Mouse (Mus musculus) kidney, adult 2 months (tissue): Measurements from ENCODE around the gene Rcor2. TPM values are rescaled to one million over a fixed set of nuclear protein-coding genes. Genes with fewer than 3 reads are reported as not detected.
A peak's percentile ranks its signal among the peaks of the same experiment; 100 is the strongest.

ENCODE experiments used
- DNase-seq: peaks from one replicate; pipeline ENCODE4 v3.0.0; 2021
- H3K27ac ChIP-seq: fragments of 200-500 bp; 2 replicates; pipeline ENCODE4 v1.5.1; 2012; ENCODE audit warnings: low read depth, low read length, control low read depth, inconsistent platforms; ENCODE audit not compliant: insufficient read depth
- H3K27me3 ChIP-seq: fragments of 200-500 bp; replicated peaks from 2 replicates; pipeline ENCODE4 v1.6.1; 2012; ENCODE audit warnings: mild to moderate bottlenecking, moderate library complexity, low read length, inconsistent platforms; ENCODE audit not compliant: control insufficient read depth, insufficient read depth
- H3K36me3 ChIP-seq: fragments of 200-500 bp; 2 replicates; pipeline ENCODE4 v1.6.1; 2012; ENCODE audit warnings: mild to moderate bottlenecking, moderate library complexity, low read length, inconsistent platforms; ENCODE audit not compliant: control insufficient read depth, insufficient read depth
- H3K4me1 ChIP-seq: fragments of 200-500 bp; 2 replicates; pipeline ENCODE4 v1.6.1; 2011; ENCODE audit warnings: low read length; ENCODE audit not compliant: control insufficient read depth, insufficient read depth
- H3K4me3 ChIP-seq: fragments of 200-500 bp; 2 replicates; pipeline ENCODE4 v1.5.1; 2011; ENCODE audit warnings: mild to moderate bottlenecking, low read depth, low read length, control low read depth; ENCODE audit not compliant: insufficient read depth
- CTCF ChIP-seq: fragments of 200-500 bp; conservative IDR thresholded peaks from 2 replicates; pipeline ENCODE4 v1.5.1; 2011; ENCODE audit warnings: low read depth, mild to moderate bottlenecking, control low read depth, low read length, moderate library complexity, mixed read lengths; ENCODE audit not compliant: insufficient read depth, insufficient read length
- POLR2A ChIP-seq: fragments of 200-500 bp; IDR thresholded peaks from one replicate; pipeline ENCODE4 v1.6.1; 2011; ENCODE audit warnings: low read depth, low read length, control low read depth
- whole genome bisulfite sequencing: fragments of 180-500 bp; shearing (Covaris S2); methylation state at CpG from one replicate; pipeline ENCODE4 v1.1.7; 2018; 5-methylcytosine and 5-hydroxymethylcytosine counted together
- polyA plus RNA-seq: library from polyadenylated mRNA; depleted of rRNA; stranded (reverse); fragments of >200 nt; gene quantifications from 2 replicates; pipeline ENCODE4 v1.2.3, GENCODE M21; 2012; rRNA removed

Rcor2 gene
- 1.5 and 1.8 TPM in 2 replicates for polyA plus RNA-seq

GRCm38 (mm10) chr19:7267091-7267741 lies at the start of gene Rcor2:
Rcor2 (plus strand) TSS chr19:7267325.
- peak; percentile 80 for DNase-seq
- no peak within 1 kb of the TSS; the same call in 1 of the 2 replicates for H3K27ac ChIP-seq
- WGBS, result 13% methylated on average over 28 of the region's 28 CpGs
- no peaks in the 10 kb centered on the region for H3K36me3 ChIP-seq
- no peaks in the 10 kb centered on the region for H3K27me3 ChIP-seq
- no peak for TF ChIP-seq POLR2A
- no peak for TF ChIP-seq CTCF
- H3K4me3 ChIP-seq, result peak within 1 kb of the TSS; percentile 70
- H3K4me1 ChIP-seq, result peaks cover 6% of the 10 kb centered on the region; the same call in 1 of the 2 replicates

GRCm38 (mm10) chr19:7217926-7218267 lies 49.2 kb upstream of the Rcor2 start:
- no peak for DNase-seq
- Histone ChIP-seq H3K4me1 (peaks cover 26% of the 10 kb centered on the region), H3K36me3 (peaks cover 3% of the 10 kb centered on the region; the same call in 1 of the 2 replicates), H3K27me3 (no peaks in the 10 kb centered on the region), H3K4me3 (no peak overlapping the region), H3K27ac (no peak overlapping the region)
- 7% methylated on average over 6 of the region's 6 CpGs for WGBS
- TF ChIP-seq POLR2A (no peak), CTCF (no peak)

GRCm38 (mm10) chr19:7218753-7219152 lies 48.4 kb upstream of the Rcor2 start:
- no peaks in the 10 kb centered on the region for H3K27me3 ChIP-seq
- H3K36me3 ChIP-seq, result peaks cover 3% of the 10 kb centered on the region; the same call in 1 of the 2 replicates
- whole genome bisulfite sequencing, result 95% methylated on average over 5 of the region's 5 CpGs

GRCm38 (mm10) chr19:7222196-7222595 lies 44.9 kb upstream of the Rcor2 start:
- 86% methylated on average over 6 of the region's 6 CpGs for WGBS
- H3K4me3 ChIP-seq, result no peak overlapping the region
- H3K27me3 ChIP-seq, result no peaks in the 10 kb centered on the region
- H3K36me3 ChIP-seq, result no peaks in the 10 kb centered on the region
- no peak for DNase-seq
- peaks cover 32% of the 10 kb centered on the region for H3K4me1 ChIP-seq
- no peak for TF ChIP-seq CTCF
- no peak for TF ChIP-seq POLR2A
- H3K27ac ChIP-seq, result no peak overlapping the region

More at GRCm38 (mm10) chr19:7218753-7219152, 48.4 kb upstream of the Rcor2 start:
- H3K4me1 ChIP-seq, result peaks cover 26% of the 10 kb centered on the region
- H3K27ac ChIP-seq, result no peak overlapping the region
- no peak overlapping the region for H3K4me3 ChIP-seq
- no peak for TF ChIP-seq POLR2A
- no peak for DNase-seq

GRCm38 (mm10) chr19:7223488-7223887 lies 43.6 kb upstream of the Rcor2 start:
- Histone ChIP-seq H3K4me1 (peaks cover 33% of the 10 kb centered on the region), H3K36me3 (no peaks in the 10 kb centered on the region), H3K27me3 (no peaks in the 10 kb centered on the region), H3K27ac (no peak overlapping the region), H3K4me3 (no peak overlapping the region)
- DNase-seq, result no peak
- TF ChIP-seq POLR2A (no peak), CTCF (no peak; the same call in 1 of the 2 replicates)

GRCm38 (mm10) chr19:7224253-7224652 lies 42.9 kb upstream of the Rcor2 start:
- H3K27ac ChIP-seq, result no peak overlapping the region
- peak; percentile 54 for DNase-seq
- no peaks in the 10 kb centered on the region for H3K36me3 ChIP-seq
- WGBS, result 83% methylated on average over 3 of the region's 3 CpGs
- peaks cover 33% of the 10 kb centered on the region for H3K4me1 ChIP-seq
- H3K27me3 ChIP-seq, result no peaks in the 10 kb centered on the region
- no peak for TF ChIP-seq CTCF
- TF ChIP-seq POLR2A, result no peak
- no peak overlapping the region for H3K4me3 ChIP-seq

GRCm38 (mm10) chr19:7225096-7225690 lies 41.9 kb upstream of the Rcor2 start:
- H3K36me3 ChIP-seq, result no peaks in the 10 kb centered on the region
- H3K4me1 ChIP-seq, result peaks cover 33% of the 10 kb centered on the region
- WGBS, result 47% methylated on average over 9 of the region's 9 CpGs
- H3K27me3 ChIP-seq, result no peaks in the 10 kb centered on the region
- DNase-seq, result peak; percentile 87
- H3K27ac ChIP-seq, result 0 out of 2 replicates have a peak overlapping the region, but pooled peaks have one; percentile 16
- H3K4me3 ChIP-seq, result no peak overlapping the region
- TF ChIP-seq CTCF (no peak), POLR2A (no peak)
